Mouse (Mus musculus) retina, postnatal 1 day (tissue): Measurements from ENCODE around the gene Med11.
"Not testable (repeated sequence)": the region's sequence is repeated elsewhere in the genome, so short reads cannot be mapped to it uniquely, and the experiment has no call there.

Experiments used
- DNase-seq: peaks from one replicate; pipeline ENCODE4 v3.0.0-alpha.2; 2012

Med11 gene

DNA sequence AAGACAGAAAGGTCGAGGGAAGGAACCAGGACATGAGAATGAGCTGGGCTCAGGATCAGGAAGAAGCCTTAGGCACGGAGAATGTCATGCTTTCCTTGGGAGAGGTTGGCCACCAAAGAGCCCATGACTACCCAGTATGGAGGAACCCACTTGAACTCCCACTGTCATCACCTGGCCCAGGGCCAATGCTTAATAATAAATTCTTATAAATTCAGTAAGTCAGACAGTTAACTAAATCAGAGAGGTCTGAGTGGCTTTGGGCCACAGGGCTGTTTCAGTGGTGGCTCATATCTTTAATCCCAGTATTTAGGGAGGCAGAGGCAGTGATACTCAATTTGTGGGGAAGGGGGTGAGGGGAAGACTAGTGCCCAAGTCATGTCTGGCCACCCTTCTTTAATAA, 793 bp upstream of the Med11 start:
- no peak for DNase-seq

DNA sequence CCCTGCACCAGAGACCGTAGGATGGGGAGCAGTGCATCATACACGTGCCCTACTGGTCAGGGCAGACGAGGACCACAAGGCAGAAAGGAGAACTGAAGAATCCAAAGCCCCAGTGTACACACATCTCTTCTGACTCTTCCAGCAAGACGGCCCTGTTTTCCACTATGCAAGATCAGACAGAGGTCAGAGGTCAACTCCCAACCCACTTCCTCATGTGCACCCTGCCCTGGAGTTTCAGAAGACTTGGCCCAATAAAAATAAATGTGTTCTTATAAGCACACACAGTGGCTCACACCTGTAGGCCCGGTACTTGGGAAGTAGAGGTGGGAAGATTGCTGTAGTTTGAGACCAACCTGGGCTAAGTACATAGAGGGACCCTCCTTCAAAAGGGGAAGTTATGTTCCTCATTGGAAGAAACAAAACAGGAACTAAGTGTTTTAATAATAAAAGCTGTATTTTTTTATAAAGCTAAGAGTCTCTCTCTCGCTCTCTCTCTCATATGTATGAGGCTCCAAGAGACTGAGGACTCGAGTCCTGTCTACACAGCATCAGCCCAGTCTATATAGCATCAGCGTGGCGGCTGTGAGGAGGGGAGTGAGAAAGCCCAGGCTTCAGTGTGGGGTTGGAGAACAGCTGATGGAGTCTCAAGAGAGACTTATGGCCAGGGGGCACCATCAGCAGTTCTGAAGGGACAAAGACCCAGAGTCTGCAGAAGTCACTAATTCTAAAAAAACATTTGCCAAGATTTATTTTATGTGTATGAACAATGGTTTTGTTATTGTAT, 1.7 kb downstream of the Med11 start:
- no peak for DNase-seq

DNA sequence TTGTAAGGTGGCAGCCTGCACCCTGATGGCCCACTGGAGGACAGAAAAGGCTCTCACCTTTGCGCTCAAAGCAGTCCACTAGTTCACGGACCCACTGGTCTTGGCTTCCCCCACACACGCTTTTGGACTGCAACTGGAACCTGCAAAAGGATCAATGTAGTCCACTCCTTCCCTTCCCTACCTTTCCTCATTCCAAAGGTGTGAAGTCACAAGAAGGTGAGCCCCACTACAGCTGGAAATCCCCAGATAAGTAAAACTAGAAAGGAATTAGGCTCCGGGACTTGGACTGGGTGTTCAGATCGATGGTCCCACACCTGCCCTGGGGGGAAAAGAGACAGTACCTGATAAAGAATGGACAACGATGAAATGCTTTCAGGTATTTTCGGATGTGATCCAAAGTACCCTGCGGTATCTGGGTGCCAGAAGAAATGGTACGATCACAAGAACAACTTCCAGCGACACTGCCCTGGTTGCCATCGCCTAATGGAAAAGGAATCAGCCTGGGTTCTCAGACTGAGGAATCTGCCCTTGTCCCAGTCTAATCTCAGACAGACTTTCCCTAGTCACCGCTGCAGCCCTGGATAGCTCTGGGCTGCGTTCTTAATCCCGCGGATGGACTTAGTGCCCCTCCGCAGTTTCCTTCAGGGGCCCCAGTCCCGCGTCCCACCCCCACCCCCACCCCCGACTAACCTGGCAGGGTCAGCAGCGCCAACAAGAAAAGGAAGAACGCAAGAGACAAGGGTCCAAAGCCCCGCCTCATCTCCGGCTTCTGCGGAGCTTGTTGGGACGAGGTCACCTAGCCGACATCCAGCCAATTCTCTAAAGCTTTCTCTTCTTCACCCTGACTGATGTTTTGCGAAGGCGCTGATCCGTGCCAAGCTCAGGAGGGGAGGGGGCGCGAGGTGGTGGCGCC, 7.2 kb downstream of the Med11 start, which contains the start of gene Zmynd15:
Zmynd15 (plus strand) TSS at position 746 of the 913 bp plus-strand sequence.
- peak; percentile 54 for DNase-seq

DNA sequence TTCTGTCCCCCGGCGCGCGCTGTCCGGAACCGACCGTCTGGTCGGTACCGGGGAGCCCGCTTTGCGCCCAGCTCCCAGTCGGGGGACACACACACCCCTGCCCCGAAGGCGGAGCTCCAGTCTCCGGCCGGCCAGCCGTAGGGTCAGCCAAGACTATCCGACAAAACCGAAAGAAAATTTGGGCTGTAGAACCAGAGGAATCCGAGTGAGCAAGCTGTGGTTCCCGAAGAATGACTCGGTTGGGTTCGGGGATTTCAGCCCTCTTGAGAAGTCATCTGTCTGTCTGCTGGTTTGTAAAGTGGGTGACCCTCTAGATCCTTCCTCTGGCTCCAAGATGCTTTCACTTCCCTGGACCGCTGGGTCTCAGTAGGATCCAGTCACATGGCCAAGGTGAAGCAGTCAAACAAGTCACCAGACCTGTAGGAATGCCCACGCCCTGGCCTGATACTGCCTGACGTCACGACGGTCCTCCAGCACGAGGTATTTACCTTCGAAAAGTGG, 7.9 kb downstream of the Med11 start, which contains the start of gene Cxcl16:
Cxcl16 (minus strand) TSS at position 384 of the 501 bp plus-strand sequence.
- no peak for DNase-seq

DNA sequence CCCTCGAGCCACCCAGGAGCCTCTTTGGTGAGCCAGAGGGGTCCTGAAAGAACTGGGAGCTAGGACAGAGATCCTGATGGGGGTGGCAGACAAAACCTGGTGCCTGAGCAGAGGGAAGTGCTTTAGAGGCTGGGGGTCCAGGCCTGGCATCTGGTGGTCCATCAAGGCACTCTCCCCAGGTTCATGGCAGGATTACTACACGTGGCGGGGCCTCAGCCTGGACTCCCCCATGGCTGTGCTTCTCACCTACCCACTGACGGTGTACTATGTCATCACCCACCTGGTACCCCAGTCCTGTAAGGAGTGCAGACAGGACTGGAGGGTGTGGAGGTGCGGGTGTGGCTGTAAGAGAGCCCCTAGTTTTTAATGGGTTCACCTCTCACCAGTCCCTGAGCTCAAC, 12.3 kb downstream of the Med11 start:
- no peak for DNase-seq

DNA sequence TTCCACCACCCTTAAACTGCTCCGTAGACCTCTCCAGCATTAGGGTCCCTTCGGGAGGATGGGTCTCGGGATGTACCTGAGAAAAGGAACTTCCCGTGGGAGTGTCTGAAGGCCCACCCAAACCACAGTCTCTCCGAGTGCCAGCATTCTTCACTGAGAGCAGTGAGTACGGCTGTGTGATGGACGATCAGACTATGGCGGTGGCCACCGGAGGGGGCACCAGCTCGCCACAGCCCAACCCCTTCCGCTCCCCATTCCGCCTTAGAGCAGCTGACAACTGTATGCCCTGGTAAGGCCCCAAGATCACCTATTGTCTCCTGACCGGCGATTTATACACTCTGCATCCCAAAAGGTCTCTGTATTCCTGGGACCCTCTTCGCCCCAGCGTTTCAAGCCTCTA, 13.5 kb downstream of the Med11 start:
- DNase-seq = no peak

DNA sequence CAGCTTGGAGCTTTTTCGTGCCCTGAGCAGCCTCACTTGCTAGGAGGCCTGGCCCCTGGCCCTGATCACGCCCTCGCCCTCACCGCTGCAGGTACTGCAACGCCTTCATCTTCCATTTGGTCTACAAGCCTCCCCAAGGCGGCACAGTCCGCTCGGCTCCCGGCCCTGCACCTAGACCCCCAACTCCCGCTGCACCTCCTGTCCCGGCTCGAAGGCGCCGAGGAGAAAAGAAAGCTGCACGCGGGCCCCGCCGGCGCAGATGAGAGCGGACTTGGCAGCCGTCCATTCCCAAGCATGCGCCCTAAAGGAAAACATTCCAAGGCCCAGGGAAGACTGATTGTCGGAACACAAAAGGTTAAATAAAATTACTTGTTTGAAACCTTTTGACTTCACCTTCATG, 14.1 kb downstream of the Med11 start:
- DNase-seq = peak; percentile 27

DNA sequence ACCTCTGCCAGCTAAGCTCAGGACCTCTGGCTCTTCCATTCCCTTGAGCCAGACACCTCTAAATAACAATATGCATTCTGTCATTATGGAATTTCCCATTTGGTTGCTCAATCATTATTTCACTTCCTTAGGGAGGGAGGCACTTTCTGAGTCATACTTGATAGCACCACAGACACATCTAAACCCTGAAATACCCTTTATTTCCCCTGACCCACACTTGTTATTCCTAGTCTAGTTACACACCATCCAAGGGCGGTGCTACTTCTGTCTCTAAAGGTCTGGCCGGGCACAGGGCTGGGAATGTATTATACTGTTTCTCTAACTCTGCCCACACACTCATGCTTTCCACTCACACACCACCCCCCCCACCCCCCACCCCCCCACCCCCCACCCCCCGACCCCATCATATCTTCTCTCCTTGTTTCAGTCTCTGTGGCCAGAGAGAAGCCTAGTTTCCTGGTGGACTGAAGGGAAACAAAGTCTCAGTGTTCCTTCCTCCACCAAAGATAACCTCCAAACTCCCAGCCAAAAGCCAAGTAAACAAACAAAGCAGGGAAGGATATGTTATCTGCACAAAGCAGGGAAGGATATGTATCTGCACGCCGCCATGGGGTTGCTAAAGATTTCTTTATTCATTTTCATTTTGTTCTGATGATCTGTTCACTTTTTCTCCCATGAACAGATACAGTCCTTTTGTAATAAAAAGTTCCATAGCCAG, 16.3 kb downstream of the Med11 start:
- DNase-seq = no peak

DNA sequence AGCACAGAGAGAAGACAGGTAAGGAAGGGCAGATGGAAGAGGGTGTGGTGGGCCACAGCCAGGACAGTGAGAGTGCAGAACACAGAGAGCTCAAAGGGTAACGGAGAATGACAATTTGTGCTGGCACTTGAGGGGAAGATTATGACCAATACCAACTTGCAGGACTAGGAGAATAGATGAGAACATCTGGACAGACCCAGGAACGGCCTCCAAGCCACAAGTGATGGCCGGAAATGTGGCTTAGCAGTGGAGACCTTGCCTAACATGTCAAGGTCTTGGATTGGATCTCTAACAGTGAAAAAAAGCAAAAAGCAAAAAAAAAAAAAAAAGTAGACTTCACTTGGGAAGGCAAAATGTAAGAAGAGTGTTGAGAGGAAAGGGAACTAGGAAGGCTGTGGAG, 18.0 kb downstream of the Med11 start:
- DNase-seq = no peak

DNA sequence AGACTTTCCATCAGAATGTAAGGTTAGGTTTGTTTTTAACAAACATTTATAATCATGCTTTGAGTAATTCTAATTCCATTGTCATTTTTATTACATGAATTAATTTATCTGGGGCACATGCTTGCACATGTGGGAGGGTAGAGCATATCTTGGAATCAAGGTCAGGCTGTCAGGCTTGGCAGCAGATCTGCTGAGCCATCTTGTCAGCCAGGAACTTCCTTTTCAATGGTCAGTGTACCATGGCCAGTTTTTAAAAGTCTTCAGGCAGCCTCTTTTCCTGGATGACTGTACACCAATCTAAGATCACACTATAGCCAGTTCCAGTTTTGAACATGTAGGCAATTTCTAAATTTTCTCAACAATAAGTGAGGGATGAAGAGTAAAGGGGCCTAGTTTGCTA, 21.0 kb downstream of the Med11 start:
- DNase-seq = no peak

DNA sequence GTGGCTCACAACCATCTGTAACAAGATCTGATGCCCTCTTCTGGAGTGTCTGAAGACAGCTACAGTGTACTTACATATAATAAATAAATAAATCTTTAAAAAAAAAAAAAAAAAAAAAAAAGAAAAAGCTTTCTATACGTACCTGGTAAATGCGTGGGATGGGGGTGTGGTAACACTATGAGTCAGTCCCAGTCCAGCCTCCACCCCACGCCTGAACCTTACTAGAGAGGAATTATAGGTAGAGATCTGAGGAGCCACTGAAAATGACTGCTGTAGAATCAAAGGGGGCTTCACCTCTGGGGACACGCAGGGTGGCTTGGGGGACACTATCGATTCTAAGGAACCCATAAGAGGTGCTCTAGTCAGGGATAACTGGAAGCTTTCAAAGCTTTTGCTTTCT, 21.6 kb downstream of the Med11 start:
- DNase-seq = not testable (repeated sequence)

DNA sequence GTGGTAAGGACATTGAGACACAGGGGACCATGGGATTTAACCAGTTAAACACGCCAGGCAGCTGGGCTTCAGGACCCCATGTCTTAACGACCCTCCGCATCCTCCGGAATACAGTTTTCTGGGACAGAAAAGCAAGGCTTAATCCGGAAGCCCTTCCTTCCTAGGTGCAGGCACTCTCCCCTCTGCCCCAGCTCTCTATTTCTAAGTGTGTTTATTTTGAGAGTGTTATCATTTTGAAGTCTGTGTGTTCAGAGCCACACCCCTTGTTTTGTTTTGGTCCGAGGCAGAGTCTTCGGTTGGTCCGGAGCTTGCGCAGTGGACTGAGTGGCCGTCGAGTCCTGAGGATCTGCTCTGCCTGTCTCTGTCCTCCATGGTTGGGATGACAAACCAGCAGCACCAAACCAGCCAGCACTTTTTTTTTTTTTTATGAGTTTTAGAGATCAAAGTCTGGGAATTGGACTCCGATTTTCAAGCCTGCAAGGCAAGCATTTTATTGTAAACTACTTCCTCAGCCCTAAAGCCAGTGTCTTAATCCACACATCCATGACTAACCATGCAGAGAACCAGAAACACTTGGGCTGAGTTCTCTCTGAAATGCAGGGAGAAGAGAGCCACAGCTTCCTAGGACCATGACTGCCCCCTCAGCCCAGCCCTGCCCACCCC, 23.3 kb downstream of the Med11 start:
- no peak for DNase-seq

DNA sequence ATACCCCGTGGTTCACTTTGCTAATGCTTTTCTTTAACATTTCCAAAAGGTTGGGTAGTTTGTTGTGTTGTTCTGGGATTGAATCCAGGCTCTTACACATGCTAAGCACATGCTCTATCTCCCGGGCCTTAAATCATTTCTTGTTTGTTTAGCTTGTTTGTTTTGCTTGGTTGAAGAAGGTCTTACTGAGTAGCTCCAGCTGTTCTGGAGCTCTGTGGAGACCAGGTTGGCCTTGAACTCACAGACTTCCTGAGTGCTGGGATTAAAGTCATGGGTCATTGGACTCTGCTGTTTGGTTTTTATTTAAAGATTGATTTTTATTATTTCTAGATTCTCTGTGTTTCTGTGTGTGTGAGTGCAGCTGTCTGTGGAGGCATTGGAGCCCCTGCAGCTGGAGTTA, 33.8 kb downstream of the Med11 start:
- DNase-seq = no peak

DNA sequence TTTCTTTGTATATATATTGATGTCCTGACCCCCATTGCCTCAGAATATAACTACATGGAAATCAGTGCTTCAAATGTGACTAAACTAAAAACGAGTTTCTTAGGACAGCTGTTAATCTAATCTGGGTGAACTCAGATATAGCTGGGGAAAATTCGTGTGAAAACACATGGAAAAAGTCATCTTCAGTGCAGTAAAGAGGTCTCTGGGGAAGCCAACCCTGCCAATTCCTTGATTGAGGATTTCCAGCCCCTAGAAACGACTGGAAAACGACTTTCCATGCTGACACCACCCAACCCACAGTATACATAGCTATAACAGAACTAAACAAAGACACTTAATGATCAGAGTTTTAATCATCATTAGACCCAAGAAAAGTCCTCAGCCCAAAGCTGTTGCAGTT, 36.1 kb downstream of the Med11 start:
- DNase-seq = no peak

DNA sequence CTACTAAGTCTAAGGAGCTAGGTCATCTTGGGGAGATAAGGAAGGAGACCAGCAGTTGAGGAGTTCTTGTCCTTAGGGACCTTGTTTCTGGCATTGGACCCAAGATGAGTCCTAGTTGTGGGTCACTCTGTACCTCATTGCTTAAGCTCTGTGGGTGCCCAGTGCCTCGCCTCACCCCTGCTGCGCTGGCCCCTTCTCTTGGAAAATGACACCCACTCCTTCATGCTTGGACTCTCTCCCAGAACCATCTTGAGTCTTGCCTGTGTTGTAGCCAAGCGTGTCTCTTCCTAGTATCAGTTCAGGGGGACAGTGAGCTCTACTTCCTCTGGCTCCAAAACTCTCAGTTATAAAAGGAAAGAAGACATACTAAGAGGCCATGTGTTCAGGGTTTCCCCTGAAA, 37.4 kb downstream of the Med11 start:
- DNase-seq = no peak

DNA sequence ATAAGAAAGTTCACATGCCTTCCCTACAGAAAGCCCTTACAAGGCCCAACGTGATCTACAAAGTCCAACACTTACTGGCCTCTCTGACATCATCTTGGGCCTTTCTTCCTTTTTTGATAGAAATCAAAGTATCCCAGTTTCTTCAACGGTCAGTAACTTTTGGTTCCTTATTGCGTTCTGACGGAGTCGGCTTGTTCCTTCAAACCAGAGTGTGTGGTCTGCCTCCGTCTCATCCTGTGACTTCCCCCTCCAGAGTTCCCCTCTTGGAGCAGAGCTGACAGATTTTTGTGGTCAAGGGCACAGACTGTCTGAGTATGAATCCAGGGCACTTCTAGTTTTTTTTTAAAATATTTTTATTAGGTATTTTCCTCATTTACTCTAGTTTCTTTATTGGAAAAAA, 38.0 kb downstream of the Med11 start:
- no peak for DNase-seq

DNA sequence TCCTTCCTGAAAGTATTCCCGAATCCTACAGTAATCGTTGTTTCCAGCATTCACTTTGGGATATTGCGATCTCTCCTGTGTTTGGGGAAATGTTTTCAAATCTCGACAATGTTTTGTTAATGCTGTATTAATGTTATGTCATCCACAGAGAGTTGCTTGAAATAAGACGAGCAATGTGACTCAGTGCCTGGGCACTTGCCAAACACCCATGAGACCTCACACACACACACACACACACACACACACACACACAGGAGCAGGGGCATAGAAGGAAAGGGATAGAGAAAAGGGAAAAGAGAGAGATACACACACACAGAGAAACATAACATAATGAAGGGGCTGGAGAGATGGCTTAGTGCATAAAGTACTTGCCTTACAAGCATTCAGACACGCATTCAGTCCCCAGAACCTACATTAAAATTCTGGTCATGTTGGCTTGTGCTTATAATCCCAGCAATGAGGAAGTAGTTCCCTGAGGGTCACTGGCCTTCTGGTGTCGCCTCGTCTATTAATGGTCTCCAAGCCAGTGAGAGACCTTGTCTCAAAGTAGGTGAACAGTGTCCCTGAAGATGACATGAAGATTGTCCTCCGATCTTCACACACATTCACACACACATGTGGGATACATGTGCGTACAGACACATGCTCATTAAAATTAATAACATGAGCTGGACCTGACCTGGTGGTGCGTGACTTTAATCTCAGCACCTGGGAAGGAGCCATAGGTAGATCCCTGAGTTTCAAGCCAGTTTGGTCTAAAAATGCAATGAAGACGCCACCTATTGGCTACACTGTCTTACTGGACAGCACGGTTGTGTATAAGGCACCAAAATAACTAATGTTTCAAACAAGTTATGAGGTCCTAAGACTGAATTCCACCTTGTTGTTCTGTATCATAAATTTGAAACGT, 48.1 kb downstream of the Med11 start:
- no peak for DNase-seq

DNA sequence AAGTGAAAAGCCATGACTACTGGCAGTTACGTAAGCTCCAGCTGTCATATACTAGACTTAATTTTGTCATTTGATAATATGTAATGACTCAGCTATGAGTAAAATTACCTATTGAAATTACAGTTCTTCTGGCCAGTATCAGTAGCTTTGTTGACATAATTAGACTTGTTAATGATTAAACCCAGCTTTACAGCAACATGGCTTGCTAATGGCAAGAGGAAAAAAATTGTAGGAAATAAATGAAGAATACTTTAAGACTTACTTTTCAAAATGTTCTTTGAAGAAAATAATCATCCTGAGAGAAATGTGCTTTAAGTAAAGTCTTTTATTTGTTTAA, 48.7 kb downstream of the Med11 start:
- no peak for DNase-seq

DNA sequence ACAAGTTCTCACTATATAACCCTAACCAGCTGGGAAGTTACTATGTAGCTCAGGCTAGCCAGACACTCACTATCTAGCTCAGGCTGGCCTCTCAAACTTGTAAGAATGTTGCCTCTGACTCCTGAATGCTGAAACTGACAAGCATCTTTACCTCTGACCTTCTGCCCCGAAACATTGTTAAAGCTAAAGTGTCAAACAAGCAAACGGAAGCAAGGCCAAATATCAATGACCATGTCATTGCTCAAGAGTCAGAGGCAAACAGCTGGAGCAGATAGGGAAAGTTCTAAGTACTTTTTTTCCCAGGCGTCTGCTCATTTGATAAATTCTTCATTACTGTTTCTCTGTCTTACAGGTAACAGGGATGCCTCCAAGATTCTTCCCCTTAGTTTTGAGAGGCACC, 50.3 kb downstream of the Med11 start:
- DNase-seq = no peak
